Mouse (Mus musculus): ENCODE results near the gene Folr1. TPM values are rescaled to one million over a fixed set of nuclear protein-coding genes. Genes with fewer than 3 reads are reported as not detected.

Gene Folr1
- polyA plus RNA-seq, 1 experiment from 2014 or later = 0.92 TPM

DNA sequence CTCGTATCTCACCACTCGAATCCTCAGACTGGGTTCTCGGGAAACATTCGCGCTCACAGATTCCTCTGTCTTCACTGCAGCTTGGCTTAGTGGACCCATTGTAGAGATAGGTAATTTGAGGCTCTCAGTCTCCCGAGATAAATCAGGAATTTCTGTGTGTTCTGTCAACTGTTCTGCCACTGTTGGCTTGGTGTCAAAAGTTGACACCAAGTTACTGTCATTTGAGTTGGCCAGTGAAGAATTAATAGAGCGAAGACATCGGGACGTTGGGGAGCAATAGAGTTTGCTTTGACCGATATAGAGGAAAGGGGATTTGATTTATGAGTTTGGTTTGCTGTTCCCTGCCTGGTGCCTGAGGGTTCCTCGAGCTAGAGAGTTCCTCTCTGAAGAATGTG is 35.7 kb upstream of the Folr1 start, which contains the start of gene Tomt:
TSS of gene Tomt (minus strand) at position 73 of the 395 bp plus-strand sequence.
- no peak for DNase-seq
- H3K4me1 ChIP-seq (ENCODE audit: insufficient read depth) = peaks cover 33% of the 10 kb centered on the region
- peaks cover 10% of the 10 kb centered on the region for H3K36me3 ChIP-seq (replicated peaks; ENCODE audit: insufficient read depth, low read length)
- no peaks in the 10 kb centered on the region for H3K9me3 ChIP-seq (ENCODE audit: low read length)
- H3K4me2 ChIP-seq (ENCODE audit: low read depth, low read length) = peak within 1 kb of the TSS; percentile 77
- no peak for TF ChIP-seq EP300 (IDR thresholded peaks at IDR 0.05; ENCODE audit: low read depth)
- no peak for TF ChIP-seq CTCF (IDR thresholded peaks at IDR 0.05; ENCODE audit: low read depth)
- H3K4me3 ChIP-seq (ENCODE audit: low read depth, low read length) = peak within 1 kb of the TSS; percentile 79
- no peaks in the 10 kb centered on the region for H3K27me3 ChIP-seq (ENCODE audit: insufficient read depth, low read length)
- WGBS (ENCODE audit: insufficient replicate concordance) = 4% methylated on average over 11 of the region's 11 CpGs
- H3K27ac ChIP-seq (ENCODE audit: low read depth) = peak within 1 kb of the TSS; percentile 98
- H3K9ac ChIP-seq (replicated peaks) = peak within 1 kb of the TSS; percentile 86
- ATAC-seq = no peak

GRCm38 (mm10) chr7:101905561-101906286 is 35.1 kb upstream of the Folr1 start, which contains the start of gene Lamtor1:
Gene Lamtor1 (plus strand): TSS chr7:101905904.
- ATAC-seq (peak; percentile 98), DNase-seq (peak; percentile 99)
- peak within 1 kb of the TSS; percentile 86 for H3K9ac ChIP-seq (replicated peaks)
- no peak for TF ChIP-seq CTCF (IDR thresholded peaks at IDR 0.05; ENCODE audit: low read depth)
- TF ChIP-seq EP300 (IDR thresholded peaks at IDR 0.05; ENCODE audit: low read depth) = peak; percentile 59; the same call in 1 of the 2 replicates
- H3K27me3 ChIP-seq (ENCODE audit: insufficient read depth, low read length) = no peaks in the 10 kb centered on the region
- H3K4me2 ChIP-seq (ENCODE audit: low read depth, low read length) = peak within 1 kb of the TSS; percentile 77
- H3K4me1 ChIP-seq (ENCODE audit: insufficient read depth) = peaks cover 33% of the 10 kb centered on the region
- peak within 1 kb of the TSS; percentile 79 for H3K4me3 ChIP-seq (ENCODE audit: low read depth, low read length)
- WGBS (ENCODE audit: insufficient replicate concordance) = under 1% methylated on average over 57 of the region's 61 CpGs
- peaks cover 10% of the 10 kb centered on the region for H3K36me3 ChIP-seq (replicated peaks; ENCODE audit: insufficient read depth, low read length)
- peak within 1 kb of the TSS; percentile 98 for H3K27ac ChIP-seq (ENCODE audit: low read depth)
- H3K9me3 ChIP-seq (ENCODE audit: low read length) = no peaks in the 10 kb centered on the region

GRCm38 (mm10) chr7:101902846-101903245 is 32.3 kb upstream of the Folr1 start:
- no peak for DNase-seq
- H3K4me1 ChIP-seq (ENCODE audit: insufficient read depth) = peaks cover 26% of the 10 kb centered on the region
- H3K9me3 ChIP-seq (ENCODE audit: low read length) = no peaks in the 10 kb centered on the region
- H3K4me2 ChIP-seq (ENCODE audit: low read depth, low read length) = no peak overlapping the region
- ATAC-seq = no peak
- no peaks in the 10 kb centered on the region for H3K36me3 ChIP-seq (replicated peaks; ENCODE audit: insufficient read depth, low read length)
- no peak overlapping the region for H3K9ac ChIP-seq (replicated peaks)
- H3K27me3 ChIP-seq (ENCODE audit: insufficient read depth, low read length) = no peaks in the 10 kb centered on the region
- no peak overlapping the region for H3K27ac ChIP-seq (ENCODE audit: low read depth)
- no peak overlapping the region for H3K4me3 ChIP-seq (ENCODE audit: low read depth, low read length)
- peak; percentile 33; the same call in 1 of the 2 replicates for TF ChIP-seq CTCF (IDR thresholded peaks at IDR 0.05; ENCODE audit: low read depth)
- TF ChIP-seq EP300 (IDR thresholded peaks at IDR 0.05; ENCODE audit: low read depth) = no peak

DNA sequence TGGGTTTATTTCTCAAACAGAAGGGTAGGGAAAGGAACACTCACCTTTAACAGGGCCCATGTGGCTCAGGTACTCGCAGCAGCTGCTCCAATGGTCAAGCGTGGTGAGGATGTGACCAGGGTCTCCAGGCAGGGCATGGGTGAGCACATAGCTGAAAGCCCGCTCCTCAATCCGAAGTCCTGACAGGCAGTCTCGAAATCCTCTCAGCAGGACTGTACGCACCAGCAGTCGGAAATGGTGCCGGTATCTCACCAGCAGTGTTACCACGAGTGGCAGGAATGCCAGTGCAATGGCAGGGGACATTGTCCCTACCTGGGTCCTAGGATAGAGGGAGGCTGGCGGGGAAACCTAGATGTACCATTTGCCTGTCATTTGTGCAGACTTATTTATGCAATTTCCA is 31.4 kb upstream of the Folr1 start:
- Histone ChIP-seq H3K4me1 (ENCODE audit: insufficient read depth) (peaks cover 22% of the 10 kb centered on the region), H3K9me3 (ENCODE audit: low read length) (no peaks in the 10 kb centered on the region), H3K27ac (ENCODE audit: low read depth) (no peak overlapping the region), H3K4me3 (ENCODE audit: low read depth, low read length) (no peak overlapping the region), H3K36me3 (replicated peaks; ENCODE audit: insufficient read depth, low read length) (no peaks in the 10 kb centered on the region), H3K27me3 (ENCODE audit: insufficient read depth, low read length) (no peaks in the 10 kb centered on the region), H3K9ac (replicated peaks) (no peak overlapping the region), H3K4me2 (ENCODE audit: low read depth, low read length) (no peak overlapping the region)
- DNase-seq (no peak), ATAC-seq (no peak)
- WGBS (ENCODE audit: insufficient replicate concordance) = 84% methylated on average over 10 of the region's 10 CpGs
- TF ChIP-seq EP300 (IDR thresholded peaks at IDR 0.05; ENCODE audit: low read depth) (no peak), CTCF (IDR thresholded peaks at IDR 0.05; ENCODE audit: low read depth) (no peak)

DNA sequence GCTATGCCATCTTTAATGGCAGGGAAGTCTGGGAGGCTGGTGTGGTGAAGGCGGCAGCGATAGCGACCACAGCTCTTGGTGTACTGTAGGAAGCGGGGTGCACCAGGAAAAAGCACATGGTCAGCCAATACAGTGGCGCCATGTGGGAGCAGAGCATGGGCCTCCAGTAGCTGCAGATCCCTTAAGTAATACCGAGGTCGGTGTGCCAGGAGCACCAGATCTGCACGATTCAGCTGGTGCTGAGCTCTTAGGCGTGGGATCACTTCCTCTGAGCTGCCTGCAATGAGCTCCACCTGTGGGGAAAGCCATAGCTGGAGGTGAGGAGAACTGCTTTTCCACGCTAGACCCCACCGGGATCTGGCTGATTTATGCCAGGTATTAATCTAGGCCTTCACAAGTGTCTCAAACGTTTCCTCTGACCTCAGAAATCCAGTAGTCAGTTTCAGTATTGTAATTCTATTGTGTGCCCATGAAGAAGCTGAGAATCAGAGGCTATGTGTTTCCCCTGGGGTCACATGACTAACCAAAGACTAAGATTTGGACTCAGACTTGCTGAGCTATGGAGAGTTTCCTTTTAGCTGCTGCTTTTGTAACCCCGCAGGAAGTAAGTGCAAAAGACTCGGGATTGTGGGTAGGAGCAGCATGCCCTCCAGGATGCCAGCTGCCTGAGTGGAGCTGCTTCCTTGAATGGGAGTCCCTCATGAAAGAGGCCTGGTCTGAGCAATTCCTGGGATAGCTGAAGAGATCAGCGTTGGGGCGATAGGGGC is 29.9 kb upstream of the Folr1 start:
- peaks cover 17% of the 10 kb centered on the region for H3K4me1 ChIP-seq (ENCODE audit: insufficient read depth)
- peak overlapping the region; percentile 53; the same call in 1 of the 2 replicates for H3K27ac ChIP-seq (ENCODE audit: low read depth)
- H3K36me3 ChIP-seq (replicated peaks; ENCODE audit: insufficient read depth, low read length) = no peaks in the 10 kb centered on the region
- DNase-seq (no peak), ATAC-seq (no peak)
- H3K9ac ChIP-seq (replicated peaks) = no peak overlapping the region
- H3K4me3 ChIP-seq (ENCODE audit: low read depth, low read length) = no peak overlapping the region
- no peaks in the 10 kb centered on the region for H3K9me3 ChIP-seq (ENCODE audit: low read length)
- H3K4me2 ChIP-seq (ENCODE audit: low read depth, low read length) = no peak overlapping the region
- H3K27me3 ChIP-seq (ENCODE audit: insufficient read depth, low read length) = no peaks in the 10 kb centered on the region
- 77% methylated on average over 16 of the region's 16 CpGs for WGBS (ENCODE audit: insufficient replicate concordance)
- TF ChIP-seq EP300 (IDR thresholded peaks at IDR 0.05; ENCODE audit: low read depth) (no peak), CTCF (IDR thresholded peaks at IDR 0.05; ENCODE audit: low read depth) (no peak)

All from liver, postnatal 0 days (tissue).